Mouse (Mus musculus) heart, postnatal 0 days (tissue): ENCODE measurements around the gene Tmem129. TPM values are rescaled to one million over a fixed set of nuclear protein-coding genes. Genes with fewer than 3 reads are reported as not detected.

Experiments used
- ATAC-seq: fragments of 200-750 bp; cut with Nextera tagmentation; 2 replicates; pipeline ENCODE4 v1.8.0; 2017; ENCODE audit warnings: low read depth, moderate number of reproducible peaks, moderate library complexity; ENCODE audit not compliant: insufficient read depth
- DNase-seq: peaks from one replicate; pipeline ENCODE4 v3.0.0-alpha.2; 2016; ENCODE audit warnings: low spot score
- H3K27ac ChIP-seq: fragments of 300-500 bp; sonication (generic); 2 replicates; pipeline ENCODE4 v1.5.1; 2014; ENCODE audit warnings: low read depth, mild to moderate bottlenecking
- H3K27me3 ChIP-seq: fragments of 300-500 bp; sonication (generic); 2 replicates; pipeline ENCODE4 v1.6.1; 2014; ENCODE audit warnings: low read length, mixed read lengths; ENCODE audit not compliant: control insufficient read depth, insufficient read depth
- H3K36me3 ChIP-seq: fragments of 300-500 bp; sonication (generic); replicated peaks from 2 replicates; pipeline ENCODE4 v1.6.1; 2014; ENCODE audit warnings: low read length, mixed read lengths; ENCODE audit not compliant: control insufficient read depth, insufficient read depth
- H3K4me1 ChIP-seq: fragments of 300-500 bp; sonication (generic); 2 replicates; pipeline ENCODE4 v1.6.1; 2014; ENCODE audit warnings: antibody characterized with exemption; ENCODE audit not compliant: control insufficient read depth, insufficient read depth
- H3K4me2 ChIP-seq: fragments of 300-500 bp; sonication (generic); 2 replicates; pipeline ENCODE4 v1.6.1; 2014; ENCODE audit warnings: low read depth, mild to moderate bottlenecking, low read length, moderate library complexity
- H3K4me3 ChIP-seq: fragments of 300-500 bp; sonication (generic); 2 replicates; pipeline ENCODE4 v1.5.1; 2014; ENCODE audit warnings: low read depth, low read length
- H3K9ac ChIP-seq: fragments of 300-500 bp; sonication (generic); replicated peaks from 2 replicates; pipeline ENCODE4 v1.6.1; 2014; ENCODE audit warnings: low read depth, low read length, mixed read lengths
- H3K9me3 ChIP-seq: fragments of 300-500 bp; sonication (generic); replicated peaks from 2 replicates; pipeline ENCODE4 v1.6.1; 2016; ENCODE audit warnings: low read length; ENCODE audit not compliant: control insufficient read depth
- CTCF ChIP-seq: IDR thresholded peaks from 2 replicates; pipeline ENCODE4 v1.5.1; 2016; ENCODE audit warnings: antibody characterized with exemption, control low read depth, low read depth
- EP300 ChIP-seq: IDR thresholded peaks from 2 replicates; pipeline ENCODE4 v1.6.1; 2016; ENCODE audit warnings: antibody characterized with exemption, low read depth
- WGBS: fragments of 180-500 bp; shearing (Covaris S2); extraction: QIAGEN DNeasy Blood & Tissue Kit; methylation state at CpG from one replicate; pipeline ENCODE4 v1.1.7; 2014; 5-methylcytosine and 5-hydroxymethylcytosine counted together
- polyA plus RNA-seq: library from polyadenylated mRNA; unstranded; fragments of >200 nt; fragmentation: Nextera tagmentation; extraction: Ambion mirVana; gene quantifications from 2 replicates; pipeline ENCODE4 v1.2.1, GENCODE M21; 2015
- total RNA-seq: library from RNA; depleted of rRNA; stranded (reverse); fragments of >200 nt; gene quantifications from 2 replicates; pipeline ENCODE4 v1.2.3, GENCODE M21; 2014; ENCODE audit warnings: low replicate concordance

Gene Tmem129
- total and polyA plus RNA-seq, 2 experiments from 2014 or later, result 23.8 to 57.9 TPM

DNA sequence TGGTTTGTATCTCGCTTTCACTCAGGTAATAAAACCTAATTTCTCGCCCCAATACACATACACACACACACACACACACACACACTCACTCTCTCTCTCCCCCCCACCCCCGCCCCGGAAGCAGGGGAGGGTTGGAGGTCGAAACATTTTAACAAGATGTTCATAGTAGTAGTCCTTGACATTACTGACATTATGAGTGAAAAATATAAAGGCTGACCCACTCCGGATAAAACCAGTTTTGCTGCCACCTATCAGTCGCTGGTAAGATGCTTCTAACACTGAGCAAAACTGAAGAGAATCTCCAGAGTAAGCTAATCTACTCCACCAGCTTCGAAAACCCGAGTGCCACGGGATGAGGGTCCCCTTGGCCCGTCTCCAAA, 6.7 kb downstream of the Tmem129 start:
- peak; percentile 32 for DNase-seq
- ATAC-seq, result no peak
- Histone ChIP-seq H3K27ac (peak overlapping the region; percentile 96), H3K27me3 (no peaks in the 10 kb centered on the region), H3K9ac (peak overlapping the region; percentile 54), H3K9me3 (no peaks in the 10 kb centered on the region), H3K4me3 (peak overlapping the region; percentile 66), H3K4me1 (peaks cover 20% of the 10 kb centered on the region), H3K36me3 (peaks cover 51% of the 10 kb centered on the region), H3K4me2 (peak overlapping the region; percentile 68)
- no peak for TF ChIP-seq CTCF
- no peak for TF ChIP-seq EP300
- WGBS, result under 1% methylated on average over 11 of the region's 11 CpGs

DNA sequence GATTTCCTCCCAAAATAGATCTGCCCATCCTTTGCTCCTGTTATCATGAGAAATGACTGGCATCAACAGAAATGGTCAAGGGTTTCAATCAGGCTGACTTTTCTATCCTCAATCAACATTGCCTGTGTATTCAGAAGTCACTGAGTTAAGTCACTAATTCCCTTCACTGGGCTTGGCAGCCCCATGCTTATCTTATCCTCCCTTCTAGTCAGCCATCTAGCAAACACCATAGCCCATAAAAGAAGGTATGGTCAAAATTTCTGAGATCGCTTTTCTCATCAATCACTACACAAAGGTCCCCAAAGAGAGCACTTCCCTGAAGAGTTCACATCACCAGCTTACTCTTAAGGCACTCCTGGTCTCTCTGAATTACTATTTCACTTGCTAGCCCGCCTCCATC, 7.2 kb downstream of the Tmem129 start:
- H3K27ac ChIP-seq, result peak overlapping the region; percentile 96
- peak overlapping the region; percentile 68 for H3K4me2 ChIP-seq
- no peak for ATAC-seq
- 7% methylated on average over 2 of the region's 2 CpGs for WGBS
- peak overlapping the region; percentile 54 for H3K9ac ChIP-seq
- H3K27me3 ChIP-seq, result no peaks in the 10 kb centered on the region
- TF ChIP-seq EP300, result no peak
- TF ChIP-seq CTCF, result no peak
- peaks cover 17% of the 10 kb centered on the region for H3K4me1 ChIP-seq
- peaks cover 56% of the 10 kb centered on the region for H3K36me3 ChIP-seq
- DNase-seq, result no peak
- H3K9me3 ChIP-seq, result no peaks in the 10 kb centered on the region
- peak overlapping the region; percentile 66 for H3K4me3 ChIP-seq

DNA sequence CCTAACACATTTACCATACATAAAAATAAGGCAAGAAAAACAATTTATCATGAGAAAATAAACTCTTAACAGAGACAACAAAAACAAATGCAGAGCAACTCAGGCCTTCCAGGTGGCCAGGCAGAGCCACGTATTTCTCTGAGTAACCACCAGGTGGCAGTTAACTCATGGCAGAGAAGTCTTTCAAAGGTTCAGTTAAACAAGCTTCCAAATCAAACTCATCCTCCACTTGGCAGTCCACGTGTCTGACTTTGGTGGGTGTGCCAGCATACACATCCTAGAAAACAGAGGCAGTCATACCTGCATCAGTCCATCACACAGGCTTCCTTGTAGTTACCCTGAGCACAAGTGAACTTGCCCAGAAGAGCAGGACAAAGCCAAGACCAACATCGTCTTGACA, 17.6 kb downstream of the Tmem129 start:
- no peak overlapping the region for H3K27ac ChIP-seq
- no peaks in the 10 kb centered on the region for H3K4me1 ChIP-seq
- DNase-seq (peak; percentile 78), ATAC-seq (peak; percentile 53; the same call in 1 of the 2 replicates)
- H3K4me2 ChIP-seq, result no peak overlapping the region
- peaks cover 58% of the 10 kb centered on the region for H3K36me3 ChIP-seq
- H3K4me3 ChIP-seq, result no peak overlapping the region
- no peaks in the 10 kb centered on the region for H3K9me3 ChIP-seq
- WGBS, result 34% methylated on average over 3 of the region's 3 CpGs
- TF ChIP-seq EP300 (no peak), CTCF (peak; percentile 78)
- no peaks in the 10 kb centered on the region for H3K27me3 ChIP-seq
- no peak overlapping the region for H3K9ac ChIP-seq

DNA sequence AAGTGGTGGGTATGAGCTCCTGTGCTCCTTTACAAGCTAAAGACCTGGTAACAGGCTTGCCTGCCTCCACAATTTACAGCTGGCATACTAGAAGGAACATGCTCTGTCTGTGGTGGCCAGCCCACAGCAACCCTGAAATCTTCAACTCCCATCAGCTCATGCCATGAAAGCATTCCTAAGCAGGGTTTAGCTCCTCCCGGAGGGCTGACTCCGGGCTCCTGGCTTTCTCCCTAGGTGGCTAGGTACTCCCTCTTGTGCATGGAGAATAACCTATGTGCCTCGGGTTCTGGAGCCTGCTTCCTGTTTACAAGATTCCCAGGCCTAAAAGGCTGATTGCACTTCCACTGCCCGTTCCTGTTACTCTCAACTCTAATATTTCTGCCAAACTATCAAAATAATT, 19.4 kb downstream of the Tmem129 start:
- H3K27me3 ChIP-seq, result no peaks in the 10 kb centered on the region
- no peak overlapping the region for H3K9ac ChIP-seq
- DNase-seq, result no peak
- H3K4me3 ChIP-seq, result no peak overlapping the region
- TF ChIP-seq EP300 (no peak), CTCF (no peak)
- H3K4me1 ChIP-seq, result no peaks in the 10 kb centered on the region
- WGBS, result 39% methylated on average over 4 of the region's 4 CpGs
- no peak overlapping the region for H3K4me2 ChIP-seq
- no peak for ATAC-seq
- peaks cover 41% of the 10 kb centered on the region for H3K36me3 ChIP-seq
- H3K9me3 ChIP-seq, result no peaks in the 10 kb centered on the region
- H3K27ac ChIP-seq, result peak overlapping the region; percentile 21; the same call in 1 of the 2 replicates

DNA sequence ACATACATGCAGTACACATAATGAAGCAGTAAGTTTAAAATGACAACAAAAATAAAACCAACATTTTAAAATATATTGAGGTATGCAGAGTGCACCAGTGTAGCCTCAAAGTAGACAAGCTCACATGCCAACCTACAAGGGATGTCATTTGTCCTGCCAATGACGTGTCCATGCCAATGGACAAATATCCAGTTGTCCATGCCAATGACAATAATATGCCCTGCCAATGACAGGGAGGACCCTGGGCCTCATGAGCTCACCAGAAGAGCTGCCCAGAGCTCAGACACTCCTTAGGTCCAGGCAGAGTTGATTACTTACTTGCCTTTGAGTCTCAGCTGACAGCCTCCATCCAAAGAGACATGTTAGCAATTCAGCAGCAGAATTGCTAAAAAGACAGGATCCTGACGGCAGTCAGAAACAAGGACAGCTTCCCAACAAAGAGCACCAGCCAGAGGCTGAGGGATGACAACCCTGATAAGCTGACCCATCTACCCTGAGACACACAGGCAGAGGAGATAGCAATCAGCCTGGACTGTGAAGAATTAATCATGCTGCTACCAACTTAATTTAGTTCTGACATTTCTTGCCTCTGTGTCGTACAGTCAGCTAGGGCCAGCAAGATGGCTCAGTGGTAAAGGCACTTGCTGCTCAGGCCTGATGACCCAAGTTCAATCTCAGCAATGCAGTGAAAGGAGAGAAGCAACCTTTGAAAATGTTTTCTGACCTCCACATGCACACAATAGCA, 20.4 kb downstream of the Tmem129 start:
- H3K9me3 ChIP-seq, result no peaks in the 10 kb centered on the region
- H3K36me3 ChIP-seq, result peaks cover 30% of the 10 kb centered on the region
- no peak overlapping the region for H3K9ac ChIP-seq
- ATAC-seq (no peak), DNase-seq (no peak)
- WGBS, result 71% methylated on average over 3 of the region's 3 CpGs
- H3K4me3 ChIP-seq, result no peak overlapping the region
- no peak overlapping the region for H3K4me2 ChIP-seq
- H3K27ac ChIP-seq, result no peak overlapping the region
- no peaks in the 10 kb centered on the region for H3K4me1 ChIP-seq
- TF ChIP-seq EP300 (no peak), CTCF (no peak)
- H3K27me3 ChIP-seq, result no peaks in the 10 kb centered on the region

DNA sequence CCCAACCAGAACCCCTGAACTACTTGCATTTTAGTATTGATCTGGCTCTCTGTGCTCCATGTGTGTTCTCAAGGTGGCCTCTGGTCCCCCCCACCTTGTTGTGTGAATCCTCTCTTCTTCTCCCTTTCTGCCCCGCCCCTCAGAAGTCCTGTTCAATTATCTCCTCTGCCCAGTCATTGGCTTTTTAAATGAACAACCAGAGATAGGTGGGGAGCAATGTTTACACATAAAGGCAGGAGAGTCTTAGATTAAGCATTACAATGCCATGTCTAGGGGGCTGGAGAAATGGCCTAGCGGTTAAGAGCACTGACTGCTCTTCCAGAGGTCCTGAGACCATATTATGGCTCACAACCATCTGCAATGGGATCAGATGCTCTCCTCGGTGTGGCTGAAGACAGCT, 22.9 kb downstream of the Tmem129 start:
- H3K4me1 ChIP-seq, result no peaks in the 10 kb centered on the region; the same call in 1 of the 2 replicates
- no peak for TF ChIP-seq EP300
- no peak for TF ChIP-seq CTCF
- WGBS, result 86% methylated on average over 3 of the region's 3 CpGs
- H3K27ac ChIP-seq, result no peak overlapping the region
- H3K27me3 ChIP-seq, result no peaks in the 10 kb centered on the region
- ATAC-seq (no peak), DNase-seq (no peak)
- no peak overlapping the region for H3K9ac ChIP-seq
- no peak overlapping the region for H3K4me3 ChIP-seq
- peaks cover 9% of the 10 kb centered on the region for H3K36me3 ChIP-seq
- no peak overlapping the region for H3K4me2 ChIP-seq
- H3K9me3 ChIP-seq, result no peaks in the 10 kb centered on the region
